Mouse (Mus musculus): Measurements from ENCODE around the gene Mettl21e. TPM values are rescaled to one million over a fixed set of nuclear protein-coding genes. Genes with fewer than 3 reads are reported as not detected.

Mettl21e gene
- total and polyA plus RNA-seq, 3 experiments = not detected

GRCm38 (mm10) chr1:44162389-44162788, 56.4 kb downstream of the Mettl21e start:
- Histone ChIP-seq H3K79me2 (ENCODE audit: control insufficient read depth, insufficient read depth, low read length, poor library complexity) (no peaks in the 10 kb centered on the region), H3K36me3 (ENCODE audit: control insufficient read depth in 1 of 2, insufficient read depth in 2 of 2, low read length in 2 of 2) (peaks cover 0 to 5% of the 10 kb centered on the region in 2 experiments; a peak in 2 of 4 replicates), H3K27me3 (ENCODE audit: control insufficient read depth in 1 of 2, insufficient read depth in 2 of 2, low read length in 2 of 2) (no peaks in the 10 kb centered on the region), H3K9ac (ENCODE audit: control insufficient read depth, low read depth, low read length, poor library complexity, severe bottlenecking) (no peak overlapping the region), H3K4me3 (ENCODE audit: control insufficient read depth in 1 of 2, insufficient read depth in 1 of 2, low read depth in 2 of 2, low read length in 2 of 2) (no peak overlapping the region), H3K4me1 (ENCODE audit: control insufficient read depth in 1 of 2, insufficient read depth in 2 of 2, low read length in 2 of 2) (no peaks in the 10 kb centered on the region), H3K27ac (ENCODE audit: control insufficient read depth, low read depth, low read length) (no peak overlapping the region), H3K9me3 (replicated peaks; ENCODE audit: insufficient read depth, low read length) (no peaks in the 10 kb centered on the region)
- DNase-seq (ENCODE audit: low read depth, low spot score) = no peak
- TF ChIP-seq TCF12 (IDR thresholded peaks at IDR 0.05; ENCODE audit: low read depth, low read length) = no peak
- no peak for TF ChIP-seq UBTF (IDR thresholded peaks at IDR 0.05; ENCODE audit: borderline replicate concordance, insufficient read depth, low read depth, low read length)
- no peak for TF ChIP-seq CHD2 (IDR thresholded peaks at IDR 0.05; ENCODE audit: low read length)
- TF ChIP-seq EP300 (IDR thresholded peaks at IDR 0.05; ENCODE audit: low read depth in 1 of 2, low read length in 2 of 2) = no peak
- TF ChIP-seq MAZ (IDR thresholded peaks at IDR 0.05; ENCODE audit: low read depth, low read length) = no peak
- TF ChIP-seq MAFK (IDR thresholded peaks at IDR 0.05; ENCODE audit: borderline replicate concordance, low read depth, low read length) = no peak
- TF ChIP-seq ETS1 (IDR thresholded peaks at IDR 0.05; ENCODE audit: low read depth, low read length) = no peak
- TF ChIP-seq ZC3H11A (IDR thresholded peaks at IDR 0.05; ENCODE audit: low read depth, low read length) = no peak
- no peak for TF ChIP-seq SMC3 (IDR thresholded peaks at IDR 0.05; ENCODE audit: low read depth, low read length)
- TF ChIP-seq POLR2AphosphoS5 (IDR thresholded peaks at IDR 0.05; ENCODE audit: borderline replicate concordance, low read depth, low read length) = no peak

GRCm38 (mm10) chr1:44161818-44162217, 56.9 kb downstream of the Mettl21e start:
- TF ChIP-seq POLR2AphosphoS5 (IDR thresholded peaks at IDR 0.05; ENCODE audit: borderline replicate concordance, low read depth, low read length) (no peak), ZC3H11A (IDR thresholded peaks at IDR 0.05; ENCODE audit: low read depth, low read length) (no peak), ELF1 (IDR thresholded peaks at IDR 0.05; ENCODE audit: low read depth, low read length) (no peak), ZNF384 (IDR thresholded peaks at IDR 0.05; ENCODE audit: low read depth, low read length) (no peak), HCFC1 (IDR thresholded peaks at IDR 0.05; ENCODE audit: low read depth, low read length) (no peak), ZMIZ1 (IDR thresholded peaks at IDR 0.05; ENCODE audit: low read depth, low read length) (no peak), MAZ (IDR thresholded peaks at IDR 0.05; ENCODE audit: low read depth, low read length) (no peak), POLR2A (IDR thresholded peaks at IDR 0.05; ENCODE audit: control insufficient read depth in 1 of 2, insufficient read depth in 1 of 2, low read depth in 1 of 2, low read length in 2 of 2, poor library complexity in 1 of 2) (no peak), MYC (IDR thresholded peaks at IDR 0.05; ENCODE audit: low read depth, low read length) (no peak), MEF2A (IDR thresholded peaks at IDR 0.05; ENCODE audit: extremely low read depth, insufficient replicate concordance, low read depth, low read length, poor library complexity, severe bottlenecking) (no peak), ZKSCAN1 (IDR thresholded peaks at IDR 0.05; ENCODE audit: low read depth, low read length) (no peak), TCF12 (IDR thresholded peaks at IDR 0.05; ENCODE audit: low read depth, low read length) (no peak), GABPA (IDR thresholded peaks at IDR 0.05; ENCODE audit: low read depth, low read length) (no peak), TBP (IDR thresholded peaks at IDR 0.05; ENCODE audit: low read depth, low read length) (no peak), ETS1 (IDR thresholded peaks at IDR 0.05; ENCODE audit: low read depth, low read length) (no peak), KAT2A (conservative IDR thresholded peaks at IDR 0.05; ENCODE audit: low read depth, low read length) (no peak), MAFK (IDR thresholded peaks at IDR 0.05; ENCODE audit: borderline replicate concordance, low read depth, low read length) (no peak), MYB (IDR thresholded peaks at IDR 0.05; ENCODE audit: low read depth, low read length) (no peak)
- DNase-seq (ENCODE audit: low read depth, low spot score) = no peak
- no peak overlapping the region for H3K27ac ChIP-seq (ENCODE audit: control insufficient read depth, low read depth, low read length)
- H3K4me3 ChIP-seq (ENCODE audit: control insufficient read depth in 1 of 2, insufficient read depth in 1 of 2, low read depth in 2 of 2, low read length in 2 of 2) = no peak overlapping the region
- H3K27me3 ChIP-seq (ENCODE audit: control insufficient read depth in 1 of 2, insufficient read depth in 2 of 2, low read length in 2 of 2) = no peaks in the 10 kb centered on the region
- H3K9me3 ChIP-seq (replicated peaks; ENCODE audit: insufficient read depth, low read length) = no peaks in the 10 kb centered on the region
- H3K4me1 ChIP-seq (ENCODE audit: control insufficient read depth in 1 of 2, insufficient read depth in 2 of 2, low read length in 2 of 2) = no peaks in the 10 kb centered on the region
- peaks cover 0 to 5% of the 10 kb centered on the region in 2 experiments; a peak in 2 of 4 replicates for H3K36me3 ChIP-seq (ENCODE audit: control insufficient read depth in 1 of 2, insufficient read depth in 2 of 2, low read length in 2 of 2)
- no peaks in the 10 kb centered on the region for H3K79me2 ChIP-seq (ENCODE audit: control insufficient read depth, insufficient read depth, low read length, poor library complexity)
- H3K9ac ChIP-seq (ENCODE audit: control insufficient read depth, low read depth, low read length, poor library complexity, severe bottlenecking) = no peak overlapping the region

Data from MEL (cell line).